ENCODE assay signal across 8 mouse cellular contexts in genomic region chr12:110991361-110992127, GRCm38 (mm10). TPM values are rescaled to one million over a fixed set of nuclear protein-coding genes. Genes with fewer than 3 reads are reported as not detected.
DNase-seq lines count a peak whose midpoint lies in the region; ATAC-seq and TF ChIP-seq lines count a peak whose summit lies in the region.

No protein-coding gene starts in this region.

- peak overlapping the region; percentile 51 for H3K4me3 ChIP-seq in left cerebral cortex, adult 2 months
- peak overlapping the region; percentile 50 for H3K4me3 ChIP-seq in hindbrain, embryonic 15.5 days
- peak overlapping the region; percentile 50 for H3K4me3 ChIP-seq in limb, embryonic 12.5 days (replicated peaks)
- H3K4me3 ChIP-seq in midbrain, embryonic 13.5 days (replicated peaks): peak overlapping the region; percentile 45

- peak; percentile 53 for TF ChIP-seq CTCF in left cerebral cortex, adult 2 months (IDR thresholded peaks at IDR 0.05)

- peak; percentile 33 to 46 for DNase-seq in left cerebral cortex, adult 2 months (ENCODE audit: extremely low spot score in 1 of 2, low spot score in 2 of 2)
- DNase-seq in left cerebral cortex, adult 11 months (ENCODE audit: low spot score): no peak
- peak; percentile 73 for DNase-seq in cerebellum, adult 9-11 months
- DNase-seq in frontal cortex, postnatal 14 days (ENCODE audit: low spot score in 2 of 2): peak; percentile 27 to 40
- peak; percentile 78 to 88 for DNase-seq in spleen, postnatal 14 days (ENCODE audit: low spot score in 2 of 2)

- H3K36me3 ChIP-seq in hindbrain, embryonic 15.5 days: no peaks in the 10 kb centered on the region
- H3K36me3 ChIP-seq in limb, embryonic 12.5 days: no peaks in the 10 kb centered on the region
- no peaks in the 10 kb centered on the region for H3K36me3 ChIP-seq in midbrain, embryonic 13.5 days

- H3K27me3 ChIP-seq in hindbrain, embryonic 15.5 days: no peaks in the 10 kb centered on the region
- no peaks in the 10 kb centered on the region for H3K27me3 ChIP-seq in limb, embryonic 12.5 days
- H3K27me3 ChIP-seq in midbrain, embryonic 13.5 days: no peaks in the 10 kb centered on the region

- H3K9me3 ChIP-seq in hindbrain, embryonic 15.5 days: no peaks in the 10 kb centered on the region
- no peaks in the 10 kb centered on the region for H3K9me3 ChIP-seq in limb, embryonic 12.5 days
- H3K9me3 ChIP-seq in midbrain, embryonic 13.5 days: no peaks in the 10 kb centered on the region

- H3K4me1 ChIP-seq in hindbrain, embryonic 15.5 days (replicated peaks): peaks cover 13% of the 10 kb centered on the region
- peaks cover 6% of the 10 kb centered on the region; the same call in 1 of the 2 replicates for H3K4me1 ChIP-seq in limb, embryonic 12.5 days (replicated peaks)
- H3K4me1 ChIP-seq in midbrain, embryonic 13.5 days (replicated peaks): peaks cover 8% of the 10 kb centered on the region; the same call in 1 of the 2 replicates

- peak overlapping the region; percentile 54; the same call in 1 of the 2 replicates for H3K9ac ChIP-seq in hindbrain, embryonic 15.5 days
- peak overlapping the region; percentile 62 for H3K9ac ChIP-seq in limb, embryonic 12.5 days (replicated peaks)
- H3K9ac ChIP-seq in midbrain, embryonic 13.5 days (replicated peaks): peak overlapping the region; percentile 61; the same call in 1 of the 2 replicates

- H3K27ac ChIP-seq in left cerebral cortex, adult 2 months: 0 out of 2 replicates have a peak overlapping the region, but pooled peaks have one; percentile 21
- H3K27ac ChIP-seq in hindbrain, embryonic 15.5 days (replicated peaks): peak overlapping the region; percentile 25; the same call in 1 of the 2 replicates
- peak overlapping the region; percentile 81; the same call in 1 of the 2 replicates for H3K27ac ChIP-seq in limb, embryonic 12.5 days
- peak overlapping the region; percentile 68; the same call in 1 of the 2 replicates for H3K27ac ChIP-seq in midbrain, embryonic 13.5 days

- intact Hi-C loops in left cerebral cortex, adult 2 months (cut with DNase I): loop anchor here (1.0 to 5.0 kb wide), 3 partner anchors 46 to 144 kb away; partner anchors contain the start of gene Rcor1

- peak overlapping the region; percentile 66 for H3K4me2 ChIP-seq in hindbrain, embryonic 15.5 days
- peak overlapping the region; percentile 58 for H3K4me2 ChIP-seq in limb, embryonic 12.5 days
- H3K4me2 ChIP-seq in midbrain, embryonic 13.5 days (replicated peaks): peak overlapping the region; percentile 61

- WGBS in hindbrain, embryonic 15.5 days: 2% methylated on average over 23 of the region's 23 CpGs
- 5% methylated on average over 23 of the region's 23 CpGs for whole genome bisulfite sequencing in limb, embryonic 12.5 days
- 1% methylated on average over 23 of the region's 23 CpGs for WGBS in midbrain, embryonic 13.5 days

- ATAC-seq in hindbrain, embryonic 15.5 days (ENCODE audit: low FRiP score, low read depth): peak; percentile 84
- peak; percentile 81 for ATAC-seq in limb, embryonic 12.5 days (ENCODE audit: insufficient number of reproducible peaks, insufficient read depth, low FRiP score, low TSS enrichment, low read depth)
- peak; percentile 87 for ATAC-seq in midbrain, embryonic 13.5 days

RNA-seq across cellular contexts. Expression of gene Ankrd9, which starts 12.7 kb away (rescaled TPM):
- total RNA-seq in left cerebral cortex, adult 2 months (2021): 10 to 100 TPM; 18.8 to 21.4 TPM
- polyA plus RNA-seq in hindbrain, embryonic 15.5 days (2015; fragmentation: Nextera tagmentation; extraction: Ambion mirVana): 10.1 and 10.5 TPM in 2 replicates
- polyA plus RNA-seq in limb, embryonic 12.5 days (2016; fragmentation: Nextera tagmentation; extraction: Ambion mirVana): 15.4 and 16.7 TPM in 2 replicates
- 6.0 and 6.3 TPM in 2 replicates for polyA plus RNA-seq in midbrain, embryonic 13.5 days (2015; fragmentation: Nextera tagmentation; extraction: Ambion mirVana)

RNA-seq across cellular contexts. Expression of gene Rcor1, which starts 47.6 kb away (rescaled TPM):
- 10 to 100 TPM; 16.2 to 19.8 TPM for total RNA-seq in left cerebral cortex, adult 2 months (2021)
- polyA plus RNA-seq in hindbrain, embryonic 15.5 days (2015; fragmentation: Nextera tagmentation; extraction: Ambion mirVana): 5.7 and 5.9 TPM in 2 replicates
- 12.1 and 13.1 TPM in 2 replicates for polyA plus RNA-seq in limb, embryonic 12.5 days (2016; fragmentation: Nextera tagmentation; extraction: Ambion mirVana)
- polyA plus RNA-seq in midbrain, embryonic 13.5 days (2015; fragmentation: Nextera tagmentation; extraction: Ambion mirVana): 6.0 and 6.5 TPM in 2 replicates

Comparison
In these comparisons a context has a peak if more than half of its experiments do, and no peak if none do; other contexts are left out.
1. H3K27ac ChIP-seq: peak in every context shown above with its lines; median percentile 81 in limb, embryonic 12.5 days; 68 in midbrain, embryonic 13.5 days; 25 in hindbrain, embryonic 15.5 days; 21 in left cerebral cortex, adult 2 months.